Mouse (Mus musculus) kidney, adult 2 months (tissue): Measurements from ENCODE around the gene Stk40. TPM values are rescaled to one million over a fixed set of nuclear protein-coding genes. Genes with fewer than 3 reads are reported as not detected.
A peak's percentile ranks its signal among the peaks of the same experiment; 100 is the strongest.
"Not testable (repeated sequence)": the region's sequence is repeated elsewhere in the genome, so short reads cannot be mapped to it uniquely, and the experiment has no call there.

Experiments used
- DNase-seq: peaks from one replicate; pipeline ENCODE4 v3.0.0; 2021
- H3K27ac ChIP-seq: fragments of 200-500 bp; 2 replicates; pipeline ENCODE4 v1.5.1; 2012; ENCODE audit warnings: low read depth, low read length, control low read depth, inconsistent platforms; ENCODE audit not compliant: insufficient read depth
- H3K27me3 ChIP-seq: fragments of 200-500 bp; replicated peaks from 2 replicates; pipeline ENCODE4 v1.6.1; 2012; ENCODE audit warnings: mild to moderate bottlenecking, moderate library complexity, low read length, inconsistent platforms; ENCODE audit not compliant: control insufficient read depth, insufficient read depth
- H3K36me3 ChIP-seq: fragments of 200-500 bp; 2 replicates; pipeline ENCODE4 v1.6.1; 2012; ENCODE audit warnings: mild to moderate bottlenecking, moderate library complexity, low read length, inconsistent platforms; ENCODE audit not compliant: control insufficient read depth, insufficient read depth
- H3K4me1 ChIP-seq: fragments of 200-500 bp; 2 replicates; pipeline ENCODE4 v1.6.1; 2011; ENCODE audit warnings: low read length; ENCODE audit not compliant: control insufficient read depth, insufficient read depth
- H3K4me3 ChIP-seq: fragments of 200-500 bp; 2 replicates; pipeline ENCODE4 v1.5.1; 2011; ENCODE audit warnings: mild to moderate bottlenecking, low read depth, low read length, control low read depth; ENCODE audit not compliant: insufficient read depth
- CTCF ChIP-seq: fragments of 200-500 bp; conservative IDR thresholded peaks from 2 replicates; pipeline ENCODE4 v1.5.1; 2011; ENCODE audit warnings: low read depth, mild to moderate bottlenecking, control low read depth, low read length, moderate library complexity, mixed read lengths; ENCODE audit not compliant: insufficient read depth, insufficient read length
- POLR2A ChIP-seq: fragments of 200-500 bp; IDR thresholded peaks from one replicate; pipeline ENCODE4 v1.6.1; 2011; ENCODE audit warnings: low read depth, low read length, control low read depth
- WGBS: fragments of 180-500 bp; shearing (Covaris S2); methylation state at CpG from one replicate; pipeline ENCODE4 v1.1.7; 2018; 5-methylcytosine and 5-hydroxymethylcytosine counted together
- polyA plus RNA-seq: library from polyadenylated mRNA; depleted of rRNA; stranded (reverse); fragments of >200 nt; gene quantifications from 2 replicates; pipeline ENCODE4 v1.2.3, GENCODE M21; 2012

The Stk40 gene
- polyA plus RNA-seq, 1 experiment = 38.9 TPM

DNA sequence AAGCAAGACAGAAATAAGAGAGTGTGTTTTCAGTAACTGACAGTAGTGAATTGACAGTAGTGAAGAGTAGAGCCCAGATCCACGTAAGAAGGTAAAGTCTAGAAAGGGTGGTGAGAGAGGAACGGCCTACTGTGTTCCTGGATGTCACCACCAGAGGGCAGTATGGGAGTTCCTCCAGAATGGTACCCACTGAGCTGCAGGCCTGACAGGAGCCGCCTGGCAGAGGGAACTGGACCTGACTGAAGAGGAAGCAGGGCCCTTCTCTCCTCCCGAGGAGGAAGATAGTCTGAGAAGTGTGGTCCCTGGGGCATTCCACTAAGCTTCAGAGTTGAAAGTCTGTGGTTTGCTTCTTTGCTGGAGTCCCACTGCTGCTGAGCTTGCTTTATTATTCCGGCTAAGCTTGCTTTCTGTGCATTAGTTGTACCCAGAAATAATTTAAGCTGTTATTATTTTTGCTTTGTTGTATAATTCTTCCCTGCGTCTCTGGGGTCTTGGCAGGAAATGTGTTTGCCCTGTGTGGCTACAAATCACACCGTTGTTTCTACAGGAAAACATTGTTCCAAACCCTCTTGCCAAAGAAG lies 17.7 kb upstream of the Stk40 start:
- DNase-seq = peak; percentile 89
- Histone ChIP-seq H3K27ac (peak overlapping the region; percentile 33; the same call in 1 of the 2 replicates), H3K36me3 (no peaks in the 10 kb centered on the region), H3K4me3 (no peak overlapping the region), H3K27me3 (no peaks in the 10 kb centered on the region), H3K4me1 (peaks cover 4% of the 10 kb centered on the region; the same call in 1 of the 2 replicates)
- TF ChIP-seq POLR2A (no peak), CTCF (peak; percentile 96)
- WGBS = 21% methylated on average over 7 of the region's 7 CpGs

- TF ChIP-seq POLR2A = no peak
- TF ChIP-seq CTCF = no peak
- Histone ChIP-seq H3K36me3 (no peaks in the 10 kb centered on the region), H3K4me3 (no peak overlapping the region), H3K27me3 (no peaks in the 10 kb centered on the region), H3K4me1 (peaks cover 4% of the 10 kb centered on the region; the same call in 1 of the 2 replicates), H3K27ac (no peak overlapping the region)
- peak; percentile 70 for DNase-seq
- 65% methylated on average over 7 of the region's 7 CpGs for WGBS
Measured at GRCm38 (mm10) chr4:126090101-126090847, 13.5 kb upstream of the Stk40 start.

DNA sequence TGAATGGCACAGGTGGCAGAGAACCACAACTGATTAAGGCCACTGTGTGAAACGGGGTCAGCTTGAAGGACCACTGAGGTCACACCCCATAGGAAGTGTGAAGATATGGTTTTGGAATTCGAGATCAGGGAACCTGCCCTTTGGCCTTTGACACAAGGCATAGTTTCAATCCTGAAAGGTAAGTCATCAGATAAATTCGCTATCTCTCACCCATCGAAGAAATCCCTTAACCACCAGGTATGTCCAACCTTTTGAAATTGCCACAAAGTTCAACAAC lies 13.0 kb upstream of the Stk40 start:
- Histone ChIP-seq H3K4me1 (peaks cover 4% of the 10 kb centered on the region; the same call in 1 of the 2 replicates), H3K36me3 (no peaks in the 10 kb centered on the region), H3K27me3 (no peaks in the 10 kb centered on the region), H3K4me3 (no peak overlapping the region), H3K27ac (no peak overlapping the region)
- no peak for DNase-seq
- 68% methylated on average over 4 of the region's 4 CpGs for WGBS
- TF ChIP-seq CTCF (no peak), POLR2A (no peak)

- no peak overlapping the region for H3K27ac ChIP-seq
- no peak overlapping the region for H3K4me3 ChIP-seq
- 88% methylated on average over 8 of the region's 8 CpGs for WGBS
- no peak for DNase-seq
- H3K4me1 ChIP-seq = peaks cover 5% of the 10 kb centered on the region; the same call in 1 of the 2 replicates
- H3K36me3 ChIP-seq = no peaks in the 10 kb centered on the region
- TF ChIP-seq CTCF (no peak), POLR2A (no peak)
- H3K27me3 ChIP-seq = no peaks in the 10 kb centered on the region
Measured at GRCm38 (mm10) chr4:126091873-126092272, 11.9 kb upstream of the Stk40 start.

- not testable (repeated sequence) for H3K27ac ChIP-seq, H3K27me3 ChIP-seq, DNase-seq, H3K36me3 ChIP-seq, H3K4me1 ChIP-seq, H3K4me3 ChIP-seq
- 53% methylated on average over 14 of the region's 14 CpGs for WGBS
Measured at GRCm38 (mm10) chr4:126095622-126096430, 7.9 kb upstream of the Stk40 start.

DNA sequence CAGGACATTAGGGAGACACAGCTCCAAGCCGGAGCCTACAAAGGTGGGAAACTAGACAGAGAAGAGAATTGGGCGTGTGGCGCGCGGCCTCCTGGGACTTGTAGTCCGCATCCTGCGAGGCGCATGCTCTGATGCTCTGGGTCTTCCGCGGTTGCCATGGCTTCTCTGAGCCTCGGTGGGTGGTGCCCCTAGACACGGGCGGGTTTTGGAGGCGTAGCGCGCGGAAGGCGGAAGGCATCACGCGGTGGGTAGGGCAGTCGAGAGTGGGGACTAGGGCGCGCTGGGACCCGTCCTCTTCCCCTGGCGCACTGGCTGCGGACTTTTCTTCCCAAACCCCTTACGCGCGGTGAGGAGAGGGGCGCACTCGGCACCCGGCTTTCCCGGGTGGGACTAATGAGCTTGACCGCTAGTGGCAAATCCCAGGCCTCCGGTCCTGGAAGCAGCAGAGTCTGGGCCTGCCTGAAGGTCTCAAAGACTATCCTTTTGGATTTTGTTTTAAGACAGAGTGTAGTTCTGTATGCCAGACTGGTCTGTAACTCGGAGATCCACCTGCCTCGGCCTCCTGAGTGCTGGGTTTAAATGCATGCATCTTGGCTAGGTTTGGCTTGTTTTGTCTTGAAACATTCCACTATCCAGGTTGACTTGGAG lies 7.2 kb upstream of the Stk40 start, which contains the start of gene Lsm10:
TSS of gene Lsm10 (plus strand) at position 160 of the 648 bp plus-strand sequence.
- Histone ChIP-seq H3K36me3 (no peaks in the 10 kb centered on the region), H3K4me3 (peak within 1 kb of the TSS; percentile 86), H3K27me3 (no peaks in the 10 kb centered on the region), H3K27ac (peak within 1 kb of the TSS; percentile 81), H3K4me1 (peaks cover 3% of the 10 kb centered on the region; the same call in 1 of the 2 replicates)
- 2% methylated on average over 37 of the region's 37 CpGs for WGBS
- peak; percentile 98 for DNase-seq
- peak; percentile 62 for TF ChIP-seq POLR2A
- no peak for TF ChIP-seq CTCF
